Mouse (Mus musculus): ENCODE results near the gene Vmn1r27.

Gene Vmn1r27

DNA sequence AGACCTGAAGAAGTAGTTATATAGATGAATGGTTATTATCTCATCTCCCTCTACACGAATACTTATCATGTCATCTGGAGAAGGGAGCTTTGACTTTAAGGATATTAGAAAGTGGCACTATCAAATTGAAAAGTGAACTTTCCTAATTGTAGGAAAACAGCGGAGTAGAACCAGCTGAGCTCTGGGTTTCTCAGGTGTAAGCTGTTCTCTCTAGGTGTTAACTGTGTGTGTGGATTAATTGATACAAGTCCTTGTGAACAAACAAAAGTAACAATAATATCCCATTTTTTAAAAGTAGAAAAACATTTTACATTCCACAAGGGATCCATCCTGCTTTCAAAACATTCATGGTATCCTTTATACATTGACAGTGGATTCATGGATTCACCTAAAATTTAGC is at the start of gene Vmn1r27:
Gene Vmn1r27 (minus strand): TSS at position 101 of the 400 bp plus-strand sequence.
- no peak for DNase-seq

DNA sequence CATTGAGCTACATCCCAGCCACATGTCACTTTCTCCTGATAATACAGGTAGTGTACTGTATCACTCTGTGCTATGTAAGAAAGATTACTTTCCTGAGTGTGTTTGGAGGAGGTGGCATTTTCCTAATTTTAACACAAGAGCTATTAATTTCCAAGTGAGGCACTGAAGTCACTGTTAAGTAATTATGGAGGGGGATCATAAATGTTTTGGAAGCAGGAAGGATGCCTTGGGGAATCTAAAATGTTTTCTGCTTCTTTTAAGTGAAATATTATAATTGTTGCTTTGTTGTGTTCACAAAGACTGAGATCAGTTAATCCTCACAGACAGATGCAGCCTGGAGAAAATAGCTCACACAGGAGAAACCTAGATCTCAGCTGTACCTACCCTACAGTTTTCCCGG is 43.1 kb upstream of the Vmn1r27 start, which contains the start of gene Vmn1r28:
Gene Vmn1r28 (plus strand): TSS at position 301 of the 400 bp plus-strand sequence.
- no peak for DNase-seq

DNA sequence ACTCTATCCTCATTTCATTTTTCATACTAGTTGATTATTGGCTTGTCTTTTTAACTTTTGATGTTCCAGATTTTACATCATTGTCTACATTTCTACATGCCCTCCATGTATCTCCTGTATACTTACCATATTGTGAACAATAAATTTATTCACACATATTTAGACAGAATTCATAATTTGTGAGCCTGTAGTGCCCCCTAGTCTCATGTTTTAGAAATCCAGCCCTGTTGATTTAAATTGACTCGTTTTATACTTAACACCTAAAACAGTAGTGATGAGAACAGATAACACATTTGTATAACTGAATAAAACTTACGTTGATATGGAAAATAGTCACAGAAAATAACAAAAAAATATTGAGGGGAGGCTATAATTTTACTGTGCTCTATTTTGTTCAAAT is 2.5 kb downstream of the Vmn1r27 start:
- no peak for DNase-seq
